Mouse (Mus musculus): ENCODE data around the gene Nat8f6. TPM values are rescaled to one million over a fixed set of nuclear protein-coding genes. Genes with fewer than 3 reads are reported as not detected.
"Not testable (repeated sequence)": the region's sequence is repeated elsewhere in the genome, so short reads cannot be mapped to it uniquely, and the experiment has no call there.

The Nat8f6 gene
- polyA plus RNA-seq (2016; fragmentation: Nextera tagmentation; extraction: Ambion mirVana) = not detected in 2 replicates

DNA sequence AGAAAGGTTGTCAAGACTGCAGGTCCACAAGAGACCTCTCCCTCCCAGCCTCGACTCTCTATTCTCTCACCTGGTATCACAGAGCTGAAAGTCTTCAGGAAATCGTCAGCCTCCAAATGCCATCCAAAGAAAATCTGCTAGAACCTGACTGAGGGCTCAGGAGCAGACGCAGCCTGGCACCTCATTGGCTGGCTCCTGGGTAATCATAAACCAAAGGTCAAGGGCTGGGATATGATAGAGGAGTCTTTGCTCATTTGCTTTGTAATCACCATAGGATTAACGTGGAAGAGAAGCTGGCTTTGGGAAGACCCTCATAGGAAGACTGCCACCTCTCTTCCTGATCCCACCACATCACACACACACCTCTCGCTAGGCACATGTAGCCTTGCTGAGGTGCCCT is at the start of gene Nat8f6, which contains the start of gene Nat8f5:
Gene Nat8f6 (minus strand): TSS at position 118 of the 400 bp plus-strand sequence.
Gene Nat8f5 (minus strand): TSS at position 136 of the 400 bp plus-strand sequence.
- Histone ChIP-seq H3K27me3 (ENCODE audit: low read depth, poor library complexity, severe bottlenecking) (no peaks in the 10 kb centered on the region), H3K36me3 (no peaks in the 10 kb centered on the region), H3K4me1 (no peaks in the 10 kb centered on the region), H3K4me3 (no peak within 1 kb of the TSS), H3K9me3 (replicated peaks) (no peaks in the 10 kb centered on the region), H3K27ac (replicated peaks) (no peak within 1 kb of the TSS)
- WGBS = 88% methylated on average over 5 of the region's 5 CpGs
- no peak for DNase-seq (ENCODE audit: low spot score)

DNA sequence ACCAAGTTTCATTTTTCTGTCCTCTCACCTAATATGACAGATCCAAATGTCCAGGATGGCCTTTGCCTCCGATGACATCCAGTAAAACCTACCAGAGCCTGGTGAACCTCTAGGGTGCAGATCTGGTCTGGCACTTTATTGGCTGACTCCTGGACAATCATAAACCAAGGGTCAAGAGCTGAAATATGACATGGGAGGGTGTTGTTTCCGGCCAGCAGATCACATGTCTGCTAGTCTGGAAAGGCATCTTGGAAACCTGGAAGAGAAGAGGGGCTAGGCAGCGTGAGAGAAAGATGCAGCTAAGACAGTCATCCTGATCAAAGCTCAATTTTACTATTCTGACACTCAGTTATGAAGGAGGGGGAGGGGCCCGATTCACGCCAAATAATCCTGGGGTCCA is 48.3 kb upstream of the Nat8f6 start, which contains the start of gene Nat8f2:
Gene Nat8f2 (minus strand): TSS at position 153 of the 400 bp plus-strand sequence.
- H3K4me1 ChIP-seq; H3K27me3 ChIP-seq (ENCODE audit: low read depth, poor library complexity, severe bottlenecking); H3K36me3 ChIP-seq; H3K27ac ChIP-seq (replicated peaks); H3K4me3 ChIP-seq; H3K9me3 ChIP-seq (replicated peaks); DNase-seq (ENCODE audit: low spot score): not testable (repeated sequence)
- WGBS = 87% methylated on average over 5 of the region's 5 CpGs

DNA sequence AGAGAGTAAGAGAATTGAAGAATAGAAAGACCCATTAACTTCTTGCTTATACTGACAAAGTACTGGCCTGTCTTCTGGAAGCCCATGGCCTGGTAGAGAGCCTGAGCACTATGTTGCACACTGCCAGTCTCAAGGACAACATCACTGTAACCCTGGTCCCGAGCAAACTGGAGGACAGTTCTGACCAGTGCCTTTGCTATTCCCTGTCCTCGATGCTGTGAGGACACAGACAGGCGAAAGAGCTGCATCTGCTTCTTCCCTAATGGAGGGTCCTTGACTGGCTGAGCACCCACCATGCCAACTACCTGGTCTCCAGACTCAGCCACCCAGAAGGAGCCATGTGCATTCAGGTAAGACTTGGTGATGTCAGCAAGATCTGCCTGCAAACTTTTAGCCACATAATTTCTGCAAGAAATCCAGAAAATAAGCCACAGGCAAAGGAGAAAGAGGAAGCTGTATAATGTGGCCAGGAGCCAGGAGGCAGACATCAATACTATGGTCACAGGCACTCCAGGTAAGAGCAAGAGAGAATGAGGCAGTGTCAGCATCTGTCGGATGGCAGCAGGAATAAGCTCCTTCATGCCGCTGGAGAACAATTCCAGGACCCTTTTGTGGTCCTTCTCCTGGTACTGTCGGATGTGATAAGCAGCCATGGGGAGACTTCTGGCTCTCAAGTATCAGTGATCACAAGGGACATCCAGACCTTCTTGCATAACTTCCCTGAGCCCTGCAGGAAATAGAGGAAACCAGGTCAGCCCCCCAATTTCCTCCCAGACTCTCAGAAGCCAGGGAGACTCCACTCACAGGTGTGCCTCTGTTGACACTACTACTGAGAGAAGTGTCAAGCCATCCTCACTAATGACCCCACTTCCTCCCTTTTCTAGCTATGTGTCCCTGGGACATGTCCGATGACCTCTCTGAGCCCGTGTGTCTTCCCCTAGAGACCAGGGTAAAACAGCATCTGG is 47.3 kb upstream of the Nat8f6 start:
- no peaks in the 10 kb centered on the region for H3K9me3 ChIP-seq (replicated peaks)
- H3K27ac ChIP-seq (replicated peaks) = no peak overlapping the region
- H3K36me3 ChIP-seq = no peaks in the 10 kb centered on the region
- H3K4me1 ChIP-seq = no peaks in the 10 kb centered on the region
- no peaks in the 10 kb centered on the region for H3K27me3 ChIP-seq (ENCODE audit: low read depth, poor library complexity, severe bottlenecking)
- 77% methylated on average over 8 of the region's 8 CpGs for WGBS
- no peak overlapping the region for H3K4me3 ChIP-seq
- DNase-seq (ENCODE audit: low spot score) = no peak

DNA sequence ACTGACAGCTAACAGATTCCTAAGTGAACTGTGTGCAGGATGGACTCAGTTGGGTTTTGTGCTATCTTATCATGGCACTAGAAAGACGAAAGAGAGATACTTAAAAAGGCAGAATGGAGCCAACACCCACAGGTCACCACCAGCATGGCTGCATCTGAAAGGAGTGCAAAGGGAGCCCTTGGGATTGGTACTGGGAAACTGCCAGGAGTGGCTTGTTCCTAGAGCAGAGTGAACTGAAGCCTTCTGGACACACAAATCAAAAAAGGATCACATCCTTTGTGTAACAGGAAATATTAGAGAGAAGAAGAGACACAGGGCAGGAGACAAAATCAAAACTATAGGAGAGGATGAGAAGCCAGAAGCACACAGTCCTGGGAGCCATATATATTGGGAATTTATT is 46.2 kb upstream of the Nat8f6 start:
- not testable (repeated sequence) for H3K36me3 ChIP-seq
- 90% methylated on average over 1 of the region's 1 CpGs for WGBS

DNA sequence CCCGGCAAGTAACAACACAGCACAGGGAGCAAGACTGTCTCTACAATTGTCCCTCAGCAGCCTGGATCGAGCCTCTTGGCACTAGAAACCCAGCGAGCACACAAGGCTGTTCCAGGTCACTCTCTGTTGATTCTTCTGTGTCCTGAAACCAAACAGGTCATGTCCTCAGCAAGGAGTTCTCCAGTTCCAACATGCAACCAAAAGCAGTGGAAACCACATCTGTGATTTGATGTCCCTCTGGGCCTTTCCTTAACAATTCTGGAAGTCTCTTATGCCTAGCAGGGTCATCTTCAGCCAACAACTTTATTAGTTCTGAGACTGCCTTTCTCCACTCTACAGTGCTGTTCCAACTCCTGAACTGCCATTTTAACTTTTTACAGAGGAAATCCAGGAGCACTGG is 45.4 kb upstream of the Nat8f6 start:
- H3K4me1 ChIP-seq; H3K27ac ChIP-seq (replicated peaks); H3K36me3 ChIP-seq; H3K4me3 ChIP-seq; H3K27me3 ChIP-seq (ENCODE audit: low read depth, poor library complexity, severe bottlenecking); H3K9me3 ChIP-seq (replicated peaks); DNase-seq (ENCODE audit: low spot score): not testable (repeated sequence)
- WGBS = 87% methylated on average over 3 of the region's 3 CpGs

More for the DNA sequence above, 46.2 kb upstream of the Nat8f6 start:
- H3K27me3 ChIP-seq (ENCODE audit: low read depth, poor library complexity, severe bottlenecking); H3K27ac ChIP-seq (replicated peaks); H3K4me1 ChIP-seq; H3K9me3 ChIP-seq (replicated peaks); DNase-seq (ENCODE audit: low spot score); H3K4me3 ChIP-seq: not testable (repeated sequence)

DNA sequence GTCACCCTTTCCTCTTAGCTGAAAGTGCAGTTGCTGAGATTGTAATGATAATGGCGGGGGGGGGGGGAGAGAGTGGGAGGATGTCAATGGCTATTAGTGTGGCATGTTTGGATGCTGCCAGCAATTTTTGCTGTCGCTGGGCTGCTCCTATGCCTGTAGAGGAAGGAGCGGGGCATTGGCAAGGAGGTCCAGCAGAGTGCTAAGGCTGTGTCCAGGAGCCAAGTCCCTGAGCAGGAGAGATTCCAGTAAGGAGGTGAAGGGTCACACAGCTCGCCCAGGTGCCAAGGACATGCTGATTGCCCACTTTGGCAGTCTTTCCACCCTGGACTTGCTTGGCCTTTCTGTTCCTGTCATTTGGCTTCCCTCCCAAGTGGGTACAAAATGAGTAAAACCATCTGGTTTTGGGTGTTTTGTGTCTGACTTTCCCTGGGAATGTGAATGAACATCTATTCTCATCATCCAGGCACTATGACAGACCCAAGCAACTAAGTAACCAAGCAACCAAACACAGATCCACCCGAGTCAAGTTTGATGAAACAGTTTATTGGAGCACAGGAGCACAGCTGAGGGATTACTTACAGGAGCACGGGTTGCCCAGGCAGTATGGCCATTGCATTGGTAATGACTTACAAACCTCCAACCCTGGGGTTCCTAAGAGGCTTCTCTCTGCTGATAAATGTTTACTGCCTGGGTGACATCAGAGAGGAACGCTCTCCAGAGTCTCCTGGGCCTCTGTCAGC is 44.3 kb upstream of the Nat8f6 start:
- 74% methylated on average over 6 of the region's 7 CpGs for WGBS
- H3K4me1 ChIP-seq; H3K4me3 ChIP-seq; DNase-seq (ENCODE audit: low spot score); H3K9me3 ChIP-seq (replicated peaks); H3K27me3 ChIP-seq (ENCODE audit: low read depth, poor library complexity, severe bottlenecking); H3K27ac ChIP-seq (replicated peaks); H3K36me3 ChIP-seq: not testable (repeated sequence)

DNA sequence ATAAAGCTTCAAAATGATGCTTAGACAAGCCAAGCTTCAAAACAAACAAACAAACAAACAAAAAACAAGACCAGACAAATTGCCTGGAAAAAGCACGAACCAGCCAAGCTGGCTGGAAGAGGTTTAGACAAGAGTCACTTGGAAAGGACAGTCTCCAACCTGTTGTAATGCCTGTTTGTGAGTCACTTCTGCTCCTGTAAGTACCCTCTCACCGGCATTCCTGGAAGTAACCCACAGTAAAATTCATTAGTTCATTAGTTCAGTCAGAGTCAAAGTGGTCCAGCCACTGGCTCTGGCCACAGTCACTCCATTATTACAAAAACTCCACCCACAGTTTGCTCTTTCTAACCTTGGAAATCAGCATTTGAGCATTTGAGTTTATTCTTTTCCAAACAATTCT is 43.1 kb upstream of the Nat8f6 start:
- H3K4me1 ChIP-seq = no peaks in the 10 kb centered on the region
- no peaks in the 10 kb centered on the region for H3K36me3 ChIP-seq
- no peak overlapping the region for H3K27ac ChIP-seq (replicated peaks)
- DNase-seq (ENCODE audit: low spot score) = no peak
- 95% methylated on average over 2 of the region's 2 CpGs for WGBS
- H3K27me3 ChIP-seq (ENCODE audit: low read depth, poor library complexity, severe bottlenecking) = no peaks in the 10 kb centered on the region
- H3K9me3 ChIP-seq (replicated peaks) = no peaks in the 10 kb centered on the region
- no peak overlapping the region for H3K4me3 ChIP-seq

DNA sequence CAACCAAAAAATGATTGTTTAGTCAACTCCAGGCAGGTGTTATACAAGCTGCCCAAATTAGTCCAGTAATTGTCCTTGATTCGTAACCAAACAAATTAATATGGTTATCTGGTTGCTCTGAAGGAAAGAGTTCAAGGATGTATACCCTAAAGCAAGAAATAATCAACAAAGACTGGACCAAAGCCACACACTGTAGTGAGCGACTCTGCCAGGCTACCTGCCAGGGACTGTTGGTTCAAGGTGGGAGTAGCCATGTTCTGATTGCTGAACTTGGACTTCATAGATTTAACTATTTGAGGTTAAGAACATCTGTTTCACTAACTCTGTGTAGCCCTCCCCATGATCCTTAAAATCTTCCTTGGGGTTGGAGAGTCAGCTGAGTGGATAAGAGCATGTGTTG is 42.4 kb upstream of the Nat8f6 start:
- Histone ChIP-seq H3K4me3 (no peak overlapping the region), H3K27ac (replicated peaks) (no peak overlapping the region), H3K27me3 (ENCODE audit: low read depth, poor library complexity, severe bottlenecking) (no peaks in the 10 kb centered on the region), H3K9me3 (replicated peaks) (no peaks in the 10 kb centered on the region), H3K36me3 (no peaks in the 10 kb centered on the region), H3K4me1 (no peaks in the 10 kb centered on the region)
- DNase-seq (ENCODE audit: low spot score) = no peak
- 92% methylated on average over 2 of the region's 2 CpGs for WGBS

DNA sequence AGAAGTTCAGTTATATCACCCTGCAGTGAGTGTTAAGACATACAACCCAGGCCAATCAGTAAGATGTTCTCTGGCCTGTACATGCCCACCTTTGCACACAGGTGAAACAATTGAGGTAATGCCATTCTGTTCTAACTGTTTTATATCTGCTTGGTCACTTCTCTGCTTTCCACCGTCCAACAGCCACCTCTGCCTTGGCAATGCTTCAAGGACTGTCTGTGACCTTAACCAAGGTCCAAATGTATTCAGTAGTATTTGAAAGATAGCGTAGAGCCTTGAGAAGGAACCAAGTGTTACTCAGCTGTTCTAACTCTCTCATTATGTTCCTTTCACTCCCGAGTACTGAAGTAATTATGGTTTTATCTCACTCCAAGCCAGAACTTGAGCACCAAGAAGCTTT is 41.8 kb upstream of the Nat8f6 start:
- H3K4me1 ChIP-seq = no peaks in the 10 kb centered on the region
- H3K27ac ChIP-seq (replicated peaks) = no peak overlapping the region
- no peak overlapping the region for H3K4me3 ChIP-seq
- WGBS = 83% methylated on average over 3 of the region's 3 CpGs
- H3K9me3 ChIP-seq (replicated peaks) = no peaks in the 10 kb centered on the region
- H3K36me3 ChIP-seq = no peaks in the 10 kb centered on the region
- H3K27me3 ChIP-seq (ENCODE audit: low read depth, poor library complexity, severe bottlenecking) = no peaks in the 10 kb centered on the region
- DNase-seq (ENCODE audit: low spot score) = no peak

DNA sequence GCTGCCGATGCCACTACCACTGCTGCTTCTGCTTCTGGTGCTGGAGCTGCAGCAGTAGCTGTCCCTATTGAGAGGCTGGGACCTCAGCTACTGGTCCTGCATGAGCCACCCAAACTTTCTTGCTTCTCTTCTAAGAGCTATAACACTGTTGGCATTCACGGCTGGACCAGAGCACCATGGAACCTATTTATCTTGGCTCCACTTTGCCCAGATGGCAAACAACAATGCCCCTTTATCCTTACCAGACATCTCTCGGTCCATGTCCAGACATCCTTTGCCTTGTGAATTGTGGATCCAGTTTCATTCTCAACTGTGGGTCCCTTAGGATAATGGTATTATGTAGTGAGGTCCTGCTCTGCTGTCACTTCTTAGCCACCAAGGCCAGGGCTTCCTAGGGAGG is 40.5 kb upstream of the Nat8f6 start:
- 86% methylated on average over 3 of the region's 3 CpGs for WGBS
- Histone ChIP-seq H3K36me3 (no peaks in the 10 kb centered on the region), H3K27me3 (ENCODE audit: low read depth, poor library complexity, severe bottlenecking) (no peaks in the 10 kb centered on the region), H3K9me3 (replicated peaks) (no peaks in the 10 kb centered on the region), H3K4me1 (no peaks in the 10 kb centered on the region), H3K4me3 (no peak overlapping the region), H3K27ac (replicated peaks) (no peak overlapping the region)
- DNase-seq (ENCODE audit: low spot score) = no peak

DNA sequence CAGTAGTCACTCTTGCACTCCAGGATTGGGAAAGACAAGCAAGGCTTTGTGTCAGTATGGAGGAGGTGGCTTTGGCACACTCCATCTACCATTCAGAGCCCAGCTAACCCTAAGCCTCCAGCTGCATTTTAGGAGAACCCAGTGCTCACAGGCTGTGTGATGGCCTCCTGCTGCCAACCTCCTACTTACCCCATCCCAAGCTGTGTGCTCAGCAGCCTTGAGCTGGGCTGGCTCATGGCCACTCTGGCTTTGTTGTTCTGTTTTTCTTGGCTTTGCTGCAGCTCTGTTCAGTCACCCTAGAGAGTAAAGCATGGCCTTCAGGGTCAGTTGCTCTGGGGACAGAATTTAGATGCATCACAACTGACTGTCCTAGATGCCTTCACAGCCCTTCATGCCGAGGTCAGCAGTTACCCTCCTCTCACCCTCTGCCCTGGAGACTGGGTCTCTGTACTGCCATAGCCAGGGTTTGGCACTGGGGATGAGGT is 35.5 kb upstream of the Nat8f6 start:
- no peaks in the 10 kb centered on the region for H3K36me3 ChIP-seq
- DNase-seq (ENCODE audit: low spot score) = no peak
- no peak overlapping the region for H3K4me3 ChIP-seq
- WGBS = 88% methylated on average over 1 of the region's 1 CpGs
- H3K27ac ChIP-seq (replicated peaks) = no peak overlapping the region
- no peaks in the 10 kb centered on the region for H3K9me3 ChIP-seq (replicated peaks)
- H3K4me1 ChIP-seq = no peaks in the 10 kb centered on the region
- H3K27me3 ChIP-seq (ENCODE audit: low read depth, poor library complexity, severe bottlenecking) = no peaks in the 10 kb centered on the region

DNA sequence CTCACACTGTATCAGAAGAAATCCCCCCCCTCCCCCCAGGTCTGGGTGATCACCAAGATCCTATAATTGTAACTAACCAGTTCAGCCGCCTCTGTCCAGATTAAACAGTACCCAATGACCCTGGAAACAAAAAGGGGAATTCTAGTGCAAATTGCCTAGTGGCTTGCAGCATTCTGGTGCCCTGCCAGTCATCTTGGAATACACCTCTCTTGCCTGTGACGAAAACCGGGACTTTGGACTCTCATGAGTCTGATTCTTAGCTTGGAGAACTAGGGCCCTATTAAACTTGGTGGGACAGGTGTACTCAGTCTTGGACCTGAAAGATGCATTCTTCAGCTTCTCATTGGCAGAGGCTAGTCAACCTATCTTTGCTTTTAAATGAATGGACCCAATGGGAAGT is 32.7 kb upstream of the Nat8f6 start:
- H3K36me3 ChIP-seq = no peaks in the 10 kb centered on the region
- 89% methylated on average over 3 of the region's 3 CpGs for WGBS
- peaks cover 7% of the 10 kb centered on the region for H3K4me1 ChIP-seq
- no peaks in the 10 kb centered on the region for H3K27me3 ChIP-seq (ENCODE audit: low read depth, poor library complexity, severe bottlenecking)
- H3K9me3 ChIP-seq (replicated peaks) = no peaks in the 10 kb centered on the region
- H3K4me3 ChIP-seq = no peak overlapping the region
- H3K27ac ChIP-seq (replicated peaks) = no peak overlapping the region
- no peak for DNase-seq (ENCODE audit: low spot score)

Data from midbrain, embryonic 10.5 days (tissue).